Mouse (Mus musculus) liver, adult 2 months (tissue): ENCODE results near the gene Ngfr.

Experiments used
- CTCF ChIP-seq: fragments of 200-500 bp; IDR thresholded peaks from 2 replicates; pipeline ENCODE4 v1.5.1; 2011; ENCODE audit warnings: low read depth, low read length, control low read depth
- POLR2A ChIP-seq: fragments of 200-500 bp; IDR thresholded peaks from 2 replicates; pipeline ENCODE4 v1.6.1; 2011; ENCODE audit warnings: low read length, control low read depth; ENCODE audit not compliant: insufficient read depth; ENCODE audit errors: extremely low read depth

GRCm38 (mm10) chr11:95597741-95598140 is 10.2 kb upstream of the Ngfr start:
- no peak for TF ChIP-seq CTCF
- TF ChIP-seq POLR2A = no peak
